Mouse (Mus musculus) stomach, postnatal 0 days (tissue): ENCODE data around the gene Lrrtm3.

Experiments
- CTCF ChIP-seq: IDR thresholded peaks from 2 replicates; pipeline ENCODE4 v1.5.1; 2016; ENCODE audit warnings: antibody characterized with exemption, low read depth, mild to moderate bottlenecking, moderate library complexity
- EP300 ChIP-seq: optimal IDR thresholded peaks from 2 replicates; pipeline ENCODE3; 2016; ENCODE audit warnings: antibody characterized with exemption

DNA sequence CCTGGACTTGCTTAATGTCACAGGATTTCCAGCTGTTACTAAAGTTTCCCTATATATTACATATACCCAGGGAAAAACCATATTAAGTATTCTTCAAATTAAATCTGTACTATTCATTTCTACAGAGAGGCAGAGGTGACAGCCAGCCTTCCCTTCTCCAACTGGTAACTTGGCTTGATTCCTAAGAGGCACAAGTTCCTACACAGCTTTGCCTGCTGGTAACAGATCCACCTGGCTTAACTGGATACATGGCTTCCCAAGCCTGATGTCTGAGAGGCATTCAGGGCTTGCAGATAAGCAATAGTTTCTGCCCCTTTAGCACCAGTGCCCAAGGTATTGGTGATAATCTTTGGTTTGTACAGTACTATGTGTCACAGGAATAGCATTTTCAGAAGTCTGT is 190.2 kb downstream of the Lrrtm3 start:
- no peak for TF ChIP-seq CTCF
- no peak for TF ChIP-seq EP300
